ENCODE assay signal across 17 mouse cellular contexts in genomic region chr11:38193719-38194118, GRCm38 (mm10).
DNase-seq lines count a peak whose midpoint lies in the region; ATAC-seq lines count a peak whose summit lies in the region.
"Had no signal": no experiment of that assay in that cellular context is flagged by ENCODE, and none has a peak within 500 bp of the region (broad histone marks: within the 10 kb centered on the region; RNA-seq: fewer than 3 reads in every experiment).

No protein-coding gene starts in this region.

- no peaks in the 10 kb centered on the region for H3K9me3 ChIP-seq in forebrain, embryonic 12.5 days
- no peaks in the 10 kb centered on the region for H3K9me3 ChIP-seq in forebrain, embryonic 11.5 days (ENCODE audit: control insufficient read depth, low read length)
- no peaks in the 10 kb centered on the region for H3K9me3 ChIP-seq in forebrain, embryonic 16.5 days (ENCODE audit: control insufficient read depth, low read length)
- H3K9me3 ChIP-seq: embryonic facial prominence, embryonic 10.5 days; heart, embryonic 12.5 days; midbrain, embryonic 12.5 days had no signal

- H3K4me1 ChIP-seq in forebrain, embryonic 12.5 days: peaks cover 3% of the 10 kb centered on the region; the same call in 1 of the 2 replicates
- H3K4me1 ChIP-seq in forebrain, embryonic 11.5 days (replicated peaks; ENCODE audit: control insufficient read depth, insufficient read depth, low read length): no peaks in the 10 kb centered on the region
- H3K4me1 ChIP-seq in forebrain, embryonic 16.5 days (replicated peaks; ENCODE audit: control insufficient read depth, insufficient read depth, low read length): peaks cover 12% of the 10 kb centered on the region
- H3K4me1 ChIP-seq: embryonic facial prominence, embryonic 10.5 days; heart, embryonic 12.5 days; midbrain, embryonic 12.5 days had no signal

- no peak overlapping the region for H3K9ac ChIP-seq in forebrain, embryonic 12.5 days
- no peak overlapping the region for H3K9ac ChIP-seq in forebrain, embryonic 11.5 days (ENCODE audit: low read length)
- H3K9ac ChIP-seq in forebrain, embryonic 16.5 days (replicated peaks; ENCODE audit: low read depth, low read length): no peak overlapping the region
- H3K9ac ChIP-seq: heart, embryonic 12.5 days; midbrain, embryonic 12.5 days had no signal

- no peak overlapping the region for H3K4me2 ChIP-seq in forebrain, embryonic 12.5 days
- no peak overlapping the region for H3K4me2 ChIP-seq in forebrain, embryonic 11.5 days (ENCODE audit: low read depth, low read length, severe bottlenecking)
- H3K4me2 ChIP-seq in forebrain, embryonic 16.5 days (ENCODE audit: low read length): no peak overlapping the region
- H3K4me2 ChIP-seq: heart, embryonic 12.5 days; midbrain, embryonic 12.5 days had no signal

- H3K4me3 ChIP-seq in forebrain, embryonic 12.5 days (replicated peaks): no peak overlapping the region
- no peak overlapping the region for H3K4me3 ChIP-seq in forebrain, embryonic 11.5 days (ENCODE audit: low read depth, low read length)
- H3K4me3 ChIP-seq in forebrain, embryonic 16.5 days (replicated peaks; ENCODE audit: low read length): no peak overlapping the region
- H3K4me3 ChIP-seq: embryonic facial prominence, embryonic 10.5 days; heart, embryonic 12.5 days; midbrain, embryonic 12.5 days had no signal

- intact Hi-C loops in left cerebral cortex, postnatal 25 days (cut with DNase I): no loop called here

- H3K36me3 ChIP-seq in forebrain, embryonic 12.5 days (replicated peaks): no peaks in the 10 kb centered on the region
- no peaks in the 10 kb centered on the region for H3K36me3 ChIP-seq in forebrain, embryonic 11.5 days (ENCODE audit: control insufficient read depth, insufficient read depth, low read length)
- H3K36me3 ChIP-seq in forebrain, embryonic 16.5 days (ENCODE audit: control insufficient read depth, insufficient read depth): no peaks in the 10 kb centered on the region
- H3K36me3 ChIP-seq: embryonic facial prominence, embryonic 10.5 days; heart, embryonic 12.5 days; midbrain, embryonic 12.5 days had no signal

- ATAC-seq in forebrain, embryonic 12.5 days (ENCODE audit: low FRiP score): peak; percentile 58; the same call in 1 of the 2 replicates
- no peak for ATAC-seq in forebrain, embryonic 11.5 days (replicated peaks; ENCODE audit: low FRiP score)
- peak; percentile 97 for ATAC-seq in forebrain, embryonic 16.5 days
- ATAC-seq in CD4-positive, CD25-positive, alpha-beta regulatory T cell, adult 4 months: no peak
- ATAC-seq: hindbrain, embryonic 16.5 days had no signal

- H3K27ac ChIP-seq in forebrain, embryonic 12.5 days: no peak overlapping the region
- no peak overlapping the region for H3K27ac ChIP-seq in forebrain, embryonic 11.5 days (ENCODE audit: low read depth, low read length)
- peak overlapping the region; percentile 53; the same call in 1 of the 2 replicates for H3K27ac ChIP-seq in forebrain, embryonic 16.5 days (ENCODE audit: low read length)
- H3K27ac ChIP-seq: embryonic facial prominence, embryonic 10.5 days; midbrain, embryonic 12.5 days had no signal

- DNase-seq in forebrain, embryonic 11.5 days (ENCODE audit: low spot score): no peak
- DNase-seq in left cerebral cortex, adult 9 months (ENCODE audit: low spot score in 2 of 2): peak; percentile 32 to 37
- no peak for DNase-seq in left cerebral cortex, postnatal 25 days (ENCODE audit: low spot score in 2 of 2)
- peak; percentile 29 to 57 for DNase-seq in layer of hippocampus, postnatal 14 days (ENCODE audit: low spot score in 2 of 2)
- DNase-seq: adrenal gland, postnatal 10 days; B cell, adult 2 months; kidney, adult 18-20 months; kidney, postnatal 14 days; lung, adult 18-20 months; thymus, adult 2 months had no signal

- 42% methylated on average over 5 of the region's 5 CpGs for WGBS in forebrain, embryonic 12.5 days
- WGBS in forebrain, embryonic 11.5 days: 58% methylated on average over 5 of the region's 5 CpGs
- WGBS in forebrain, embryonic 16.5 days: 31% methylated on average over 5 of the region's 5 CpGs

- H3K27me3 ChIP-seq in forebrain, embryonic 12.5 days: no peaks in the 10 kb centered on the region
- no peaks in the 10 kb centered on the region for H3K27me3 ChIP-seq in forebrain, embryonic 11.5 days (ENCODE audit: control insufficient read depth, insufficient read depth, low read length)
- H3K27me3 ChIP-seq in forebrain, embryonic 16.5 days (replicated peaks; ENCODE audit: control insufficient read depth, insufficient read depth, low read length): no peaks in the 10 kb centered on the region
- H3K27me3 ChIP-seq: heart, embryonic 12.5 days; midbrain, embryonic 12.5 days had no signal

Comparison
In these comparisons a context has a peak if more than half of its experiments do, and no peak if none do; other contexts are left out.
1. ATAC-seq: peak in forebrain, embryonic 12.5 days (single experiment) and forebrain, embryonic 16.5 days (single experiment); none in forebrain, embryonic 11.5 days (single experiment) and CD4-positive, CD25-positive, alpha-beta regulatory T cell, adult 4 months (single experiment).
2. DNase-seq: peak in left cerebral cortex, adult 9 months (2 of 2) and layer of hippocampus, postnatal 14 days (2 of 2); none in forebrain, embryonic 11.5 days (single experiment) and left cerebral cortex, postnatal 25 days (0 of 2).